In genomic region chr8:128075566-128075965, GRCm38 (mm10) we compare ENCODE assay signal across 23 mouse cellular contexts.
DNase-seq lines count a peak whose midpoint lies in the region; ATAC-seq and TF ChIP-seq lines count a peak whose summit lies in the region.
"Had no signal": no experiment of that assay in that cellular context is flagged by ENCODE, and none has a peak within 500 bp of the region (broad histone marks: within the 10 kb centered on the region; RNA-seq: fewer than 3 reads in every experiment).

No protein-coding gene starts in this region.

- H3K27ac ChIP-seq in heart, embryonic 11.5 days (ENCODE audit: low read depth, low read length): no peak overlapping the region
- no peak overlapping the region for H3K27ac ChIP-seq in ES-E14 (ENCODE audit: insufficient read depth, low read depth, low read length, poor library complexity, severe bottlenecking)
- H3K27ac ChIP-seq: embryonic facial prominence, embryonic 10.5 days; embryonic facial prominence, embryonic 12.5 days; forebrain, embryonic 13.5 days; forebrain, embryonic 15.5 days had no signal

- H3K9me3 ChIP-seq in heart, embryonic 11.5 days (replicated peaks; ENCODE audit: control insufficient read depth, low read length): no peaks in the 10 kb centered on the region
- no peaks in the 10 kb centered on the region for H3K9me3 ChIP-seq in ES-E14 (ENCODE audit: control insufficient read depth, insufficient read depth, low read depth, low read length)
- H3K9me3 ChIP-seq: embryonic facial prominence, embryonic 10.5 days; embryonic facial prominence, embryonic 12.5 days; forebrain, embryonic 13.5 days; forebrain, embryonic 15.5 days had no signal

- no peak overlapping the region for H3K9ac ChIP-seq in heart, embryonic 11.5 days (ENCODE audit: low read depth, low read length)
- no peak overlapping the region for H3K9ac ChIP-seq in ES-E14 (ENCODE audit: insufficient read depth, low read depth, low read length, poor library complexity, severe bottlenecking)
- H3K9ac ChIP-seq: embryonic facial prominence, embryonic 12.5 days; forebrain, embryonic 13.5 days; forebrain, embryonic 15.5 days; forebrain, postnatal 0 days had no signal

- no peak overlapping the region for H3K4me2 ChIP-seq in heart, embryonic 11.5 days
- H3K4me2 ChIP-seq: embryonic facial prominence, embryonic 12.5 days; forebrain, embryonic 13.5 days; forebrain, embryonic 15.5 days had no signal

- WGBS in heart, embryonic 11.5 days (ENCODE audit: insufficient replicate concordance): 62% methylated on average over 1 of the region's 1 CpGs

- no peak for ATAC-seq in heart, embryonic 11.5 days (replicated peaks; ENCODE audit: insufficient number of reproducible peaks, low FRiP score, low TSS enrichment)
- ATAC-seq: CD4-positive, CD25-positive, alpha-beta regulatory T cell, adult 4 months; forebrain, embryonic 13.5 days; forebrain, embryonic 15.5 days; forebrain, postnatal 0 days had no signal

- no peak overlapping the region for H3K4me3 ChIP-seq in heart, embryonic 11.5 days (ENCODE audit: low read depth, low read length)
- no peak overlapping the region for H3K4me3 ChIP-seq in ES-E14 (ENCODE audit: insufficient read depth in 1 of 2, low read depth in 1 of 2, low read length in 2 of 2, poor library complexity in 1 of 2, severe bottlenecking in 1 of 2)
- H3K4me3 ChIP-seq: embryonic facial prominence, embryonic 10.5 days; embryonic facial prominence, embryonic 12.5 days; forebrain, embryonic 13.5 days; forebrain, embryonic 15.5 days had no signal

- no peaks in the 10 kb centered on the region for H3K36me3 ChIP-seq in heart, embryonic 11.5 days (ENCODE audit: control insufficient read depth, insufficient read depth, low read length)
- no peaks in the 10 kb centered on the region for H3K36me3 ChIP-seq in ES-E14 (ENCODE audit: control insufficient read depth, insufficient read depth, low read length, poor library complexity, severe bottlenecking)
- H3K36me3 ChIP-seq: embryonic facial prominence, embryonic 10.5 days; embryonic facial prominence, embryonic 12.5 days; forebrain, embryonic 15.5 days had no signal

- no peaks in the 10 kb centered on the region for H3K4me1 ChIP-seq in heart, embryonic 11.5 days (ENCODE audit: control insufficient read depth, insufficient read depth, low read length)
- peaks cover 0 to 5% of the 10 kb centered on the region in 2 experiments; a peak in 2 of 4 replicates for H3K4me1 ChIP-seq in ES-E14 (ENCODE audit: control insufficient read depth in 2 of 2, insufficient read depth in 2 of 2, low read length in 2 of 2, poor library complexity in 1 of 2)
- H3K4me1 ChIP-seq: embryonic facial prominence, embryonic 10.5 days; embryonic facial prominence, embryonic 12.5 days; forebrain, embryonic 13.5 days; forebrain, embryonic 15.5 days had no signal

- in situ Hi-C loops in ES-E14 (cut with MboI; ENCODE audit: low sequenced_read_pairs in 2 of 2, unreplicated experiment in 2 of 2): no loop called here

- no peaks in the 10 kb centered on the region for H3K27me3 ChIP-seq in heart, embryonic 11.5 days (ENCODE audit: control insufficient read depth, insufficient read depth, low read length)
- H3K27me3 ChIP-seq: CH12.LX; embryonic facial prominence, embryonic 12.5 days; forebrain, embryonic 13.5 days; forebrain, embryonic 15.5 days had no signal

- DNase-seq in heart, adult 11 months: peak; percentile 57
- DNase-seq in ES-E14 (ENCODE audit: low read depth, low spot score): peak; percentile 12
- peak; percentile 30 for DNase-seq in ZHBTc4 (ENCODE audit: low read depth, low spot score)
- no peak for DNase-seq in urinary bladder, postnatal 14 days (ENCODE audit: low spot score)
- no peak for DNase-seq in natural killer cell, adult 2 months (ENCODE audit: low spot score in 2 of 2)
- no peak for DNase-seq in frontal cortex, postnatal 10 days (ENCODE audit: low spot score in 2 of 2)
- DNase-seq: adrenal gland, adult 8-10 months; adrenal gland, postnatal 14 days; adrenal gland, postnatal 36 days; B cell, adult 2 months; cerebellum, adult 11-12 months; cerebellum, adult 2 months; cerebellum, adult 9-10 months; cerebellum, postnatal 10 days; cerebellum, postnatal 25 days; forebrain, postnatal 0 days had no signal

TF ChIP-seq in ES-E14, 5 proteins besides CTCF, POLR2A, EP300 and RAD21:
- TF ChIP-seq HCFC1 (IDR thresholded peaks at IDR 0.05; ENCODE audit: borderline replicate concordance, insufficient read depth, low read length) (no peak), ZC3H11A (IDR thresholded peaks at IDR 0.05; ENCODE audit: borderline replicate concordance, low read depth, low read length) (no peak), ZNF384 (IDR thresholded peaks at IDR 0.05; ENCODE audit: low read depth, low read length) (no peak), MAFK (IDR thresholded peaks at IDR 0.05; ENCODE audit: insufficient read depth, low read depth, low read length) (no peak), CHD2 (IDR thresholded peaks at IDR 0.05; ENCODE audit: low read depth, low read length) (no peak)

Comparison
In these comparisons a context has a peak if more than half of its experiments do, and no peak if none do; other contexts are left out.
1. DNase-seq: peak in heart, adult 11 months (single experiment), ES-E14 (single experiment) and ZHBTc4 (single experiment); none in urinary bladder, postnatal 14 days (single experiment), natural killer cell, adult 2 months (0 of 2) and frontal cortex, postnatal 10 days (0 of 2).